Mouse (Mus musculus): ENCODE measurements around the gene Camta1.
"Not testable (repeated sequence)": the region's sequence is repeated elsewhere in the genome, so short reads cannot be mapped to it uniquely, and the experiment has no call there.

Camta1 gene

DNA sequence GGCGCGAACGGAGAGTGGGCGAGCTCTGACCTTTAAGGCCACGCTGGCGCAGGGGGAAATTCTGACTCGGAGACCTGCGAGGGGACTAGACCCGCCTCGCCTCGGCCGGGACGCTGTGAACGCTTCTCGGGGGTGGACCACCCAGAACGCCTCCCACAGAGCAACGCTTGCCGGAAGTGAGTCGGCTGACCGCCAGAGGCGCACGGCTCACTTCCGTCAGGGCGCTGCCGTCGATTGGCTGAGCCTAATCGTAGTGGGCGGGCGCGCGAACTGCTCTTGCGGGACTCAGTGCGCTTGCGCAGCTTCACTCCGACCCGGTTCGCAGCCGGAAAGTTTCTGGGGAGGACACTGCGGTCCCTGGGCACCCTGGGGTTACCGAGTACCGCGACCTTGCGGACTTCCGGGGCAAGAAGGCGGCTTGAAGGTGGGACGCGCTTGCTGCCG, 947.4 kb downstream of the Camta1 start, which contains the start of the genes Park7 and Tnfrsf9:
Gene Park7, minus strand, starts transcription at position 148 of the 444 bp plus-strand sequence.
Gene Tnfrsf9, plus strand, starts transcription at position 273 of the 444 bp plus-strand sequence.
- DNase-seq, result peak; percentile 97

DNA sequence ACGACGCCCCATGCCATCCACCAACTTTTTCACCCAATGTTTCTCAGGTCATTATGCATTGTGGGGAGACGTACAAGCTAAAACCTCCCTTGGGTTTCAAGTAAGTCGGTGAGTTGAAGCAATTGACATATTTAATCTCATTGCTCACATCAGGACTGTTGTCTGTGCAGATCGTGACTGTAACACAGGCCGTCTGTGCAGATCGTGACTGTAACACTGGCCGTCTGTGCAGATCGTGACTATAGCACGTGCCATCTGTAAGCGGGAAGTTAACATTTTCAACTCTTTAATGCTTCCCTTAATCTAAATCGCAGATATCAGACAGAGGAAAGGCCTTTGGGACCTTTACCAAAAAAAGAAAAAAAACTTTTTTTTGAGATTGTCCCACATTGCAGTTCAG, 947.9 kb downstream of the Camta1 start:
- DNase-seq, result no peak

DNA sequence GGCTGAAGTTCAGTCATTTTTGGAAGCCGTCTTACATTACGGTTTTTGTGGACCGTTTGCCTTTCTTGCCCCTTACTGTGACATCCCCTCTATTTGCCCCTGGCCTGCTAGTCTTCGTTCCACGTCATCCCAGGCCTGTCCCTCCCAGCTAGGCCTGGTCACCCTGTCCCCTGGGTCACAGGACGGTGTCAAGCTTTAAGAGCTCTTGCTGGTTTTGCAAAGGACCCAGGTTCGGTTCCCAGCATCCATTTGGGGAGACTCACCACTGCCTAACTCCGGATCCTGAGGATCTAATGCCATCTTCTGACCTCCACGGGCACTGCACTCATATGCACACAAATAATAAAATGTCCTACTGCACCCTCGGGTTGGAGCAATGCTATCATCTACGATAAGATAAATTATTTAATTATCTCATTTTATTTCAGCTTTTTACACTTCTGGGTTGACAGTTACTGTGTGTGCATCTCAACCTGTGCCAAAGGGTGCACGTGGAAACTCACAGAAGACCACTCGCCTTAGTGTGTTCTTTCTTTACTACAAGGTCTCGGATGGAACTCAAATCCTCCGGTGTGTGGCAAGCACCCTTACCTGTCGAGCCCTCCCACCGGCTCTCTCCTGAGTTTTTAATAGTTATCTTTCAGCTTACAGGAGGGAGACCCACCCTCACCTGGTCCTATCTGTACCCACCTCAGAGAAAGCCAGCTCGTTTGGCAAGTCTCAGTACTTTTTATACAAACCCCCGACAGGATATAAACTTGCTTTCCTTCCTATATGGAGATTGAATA, 951.3 kb downstream of the Camta1 start:
- DNase-seq, result no peak

DNA sequence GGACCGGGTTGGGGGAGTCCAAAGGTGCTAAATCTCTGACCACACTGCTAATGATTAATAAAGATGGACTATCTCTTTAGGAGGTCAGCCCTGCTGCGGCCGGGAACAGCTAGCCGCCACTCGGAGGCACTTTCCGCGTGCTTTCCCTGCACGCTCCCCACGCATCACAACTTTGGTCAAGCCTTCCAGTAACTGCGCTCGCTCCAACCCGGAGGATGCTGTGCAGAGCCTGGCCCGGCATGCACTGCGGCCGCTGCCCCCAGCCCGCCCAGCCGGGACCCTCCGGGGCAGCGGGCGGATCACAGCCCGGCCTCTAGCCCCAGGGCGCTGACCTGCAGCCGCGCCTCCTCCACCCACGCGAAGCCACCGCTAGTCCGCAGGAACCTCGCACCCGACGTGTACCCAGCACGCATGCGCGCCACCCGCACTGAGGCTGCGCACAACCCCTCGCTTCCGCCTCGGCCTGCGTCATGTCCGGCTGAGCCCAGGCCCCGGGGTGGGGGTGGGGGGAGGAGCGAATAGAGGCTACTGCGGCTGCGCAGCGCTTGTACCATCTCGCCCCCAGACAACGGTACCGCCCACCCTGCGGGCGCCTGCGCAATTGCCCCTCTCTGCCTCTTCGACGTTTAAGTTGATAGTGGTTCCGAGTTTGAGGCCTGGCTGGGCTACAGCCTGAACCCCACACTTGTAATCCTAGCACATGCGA, 952.1 kb downstream of the Camta1 start:
- DNase-seq, result peak; percentile 98

DNA sequence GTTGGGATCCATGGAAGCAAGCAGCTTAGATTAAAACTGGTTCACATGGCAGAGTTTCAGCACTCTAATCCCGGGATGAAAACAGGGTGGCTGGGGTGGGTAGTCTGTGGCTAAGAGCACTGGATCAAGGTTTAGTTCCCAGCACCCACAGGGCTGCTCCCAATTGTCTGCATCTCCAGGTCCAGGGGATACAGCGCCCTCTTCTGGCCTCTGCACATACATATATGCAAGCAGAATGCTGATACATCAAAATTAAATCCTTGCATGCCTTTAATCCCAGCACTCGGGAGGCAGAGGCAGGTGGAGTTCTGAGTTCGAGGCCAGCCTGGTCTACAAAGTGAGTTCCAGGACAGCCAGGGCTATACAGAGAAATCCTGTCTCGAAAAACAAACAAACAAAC, 953.2 kb downstream of the Camta1 start:
- not testable (repeated sequence) for DNase-seq

DNA sequence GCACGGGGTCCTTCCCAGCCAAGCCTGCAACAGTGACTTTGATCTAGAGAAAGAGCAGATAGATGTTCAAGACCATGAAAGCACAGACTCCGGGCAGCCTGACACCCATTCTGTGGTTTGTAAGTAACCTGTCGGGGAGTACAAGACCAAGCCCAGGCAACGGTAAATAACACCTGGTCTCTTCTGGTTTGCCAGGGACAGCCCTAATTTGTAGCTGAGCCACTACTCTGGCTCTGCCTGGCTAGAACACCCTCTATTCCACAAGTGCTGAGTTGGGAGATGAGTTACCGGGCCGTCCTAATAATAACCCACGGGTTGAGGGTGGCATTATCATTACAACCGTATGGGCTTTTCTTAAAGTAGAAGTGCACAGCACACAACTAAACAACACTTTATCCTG, 954.6 kb downstream of the Camta1 start:
- no peak for DNase-seq

DNA sequence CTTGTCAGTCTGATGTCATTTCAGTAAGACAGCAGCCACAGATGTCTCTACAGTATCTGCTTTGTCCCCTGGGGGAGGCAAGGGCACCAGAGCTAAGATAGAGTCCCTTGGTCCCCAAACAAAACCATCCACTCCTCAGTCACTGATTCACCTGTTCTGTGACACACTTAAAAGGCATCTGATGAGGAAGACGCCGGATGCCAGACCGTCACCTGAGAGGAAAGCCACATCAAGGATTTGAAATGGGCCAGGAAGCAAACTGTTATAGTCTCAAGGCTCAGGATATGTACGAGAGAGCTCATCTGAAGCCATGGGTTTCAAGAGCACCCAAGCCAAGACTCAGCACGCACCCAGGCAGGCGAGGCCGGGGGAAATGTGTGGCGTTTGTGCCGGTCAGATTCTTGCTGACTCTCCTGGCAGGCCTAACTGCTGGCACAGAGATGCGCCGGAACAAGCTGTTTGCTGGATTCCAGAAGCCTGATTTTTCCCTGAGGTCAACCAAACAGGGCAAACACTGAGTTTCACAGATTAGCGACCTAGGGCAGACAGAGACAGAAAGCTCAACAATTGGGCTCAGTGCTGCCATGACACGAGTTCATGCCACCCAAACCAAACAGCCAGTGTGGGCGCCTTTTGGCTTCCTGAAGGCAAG, 958.5 kb downstream of the Camta1 start:
- no peak for DNase-seq

DNA sequence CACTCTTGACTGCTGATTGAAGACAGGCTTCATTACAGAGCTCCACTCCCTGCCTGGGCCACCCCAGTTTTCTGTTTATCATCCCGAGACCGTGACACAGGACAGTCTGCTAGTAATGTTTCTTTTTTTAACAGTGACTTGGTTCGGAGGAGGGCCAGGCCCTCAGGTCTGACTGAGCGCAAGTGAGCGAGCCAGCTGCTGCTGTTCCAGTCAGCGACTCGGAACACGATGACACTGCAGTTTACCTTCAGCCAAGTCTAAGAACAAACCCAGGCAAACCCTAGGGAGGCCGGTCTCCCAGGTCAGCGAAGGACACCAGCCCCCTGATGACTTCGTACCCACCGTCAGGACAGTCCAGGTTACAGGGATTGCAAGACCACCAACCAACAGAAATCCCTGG, 959.6 kb downstream of the Camta1 start:
- no peak for DNase-seq

DNA sequence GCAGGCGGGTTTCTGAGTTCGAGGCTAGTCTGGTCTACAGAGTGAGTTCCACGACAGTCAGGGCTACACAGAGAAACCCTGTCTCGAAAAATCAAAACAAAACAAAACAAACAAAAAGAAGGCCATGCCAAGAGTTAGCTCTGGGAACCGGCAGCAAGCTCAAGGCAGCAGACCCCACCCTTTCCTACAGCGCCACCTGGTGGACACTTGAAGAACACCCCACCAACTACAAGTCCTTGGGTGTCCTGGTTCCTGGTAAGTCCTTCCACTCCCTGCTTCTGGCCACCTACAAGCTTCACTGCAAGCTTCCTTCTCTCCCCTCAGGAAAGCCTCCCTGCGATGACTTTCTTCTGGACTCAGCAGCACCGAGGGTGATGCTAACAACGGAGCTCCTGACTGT, 960.0 kb downstream of the Camta1 start:
- DNase-seq, result peak; percentile 81

DNA sequence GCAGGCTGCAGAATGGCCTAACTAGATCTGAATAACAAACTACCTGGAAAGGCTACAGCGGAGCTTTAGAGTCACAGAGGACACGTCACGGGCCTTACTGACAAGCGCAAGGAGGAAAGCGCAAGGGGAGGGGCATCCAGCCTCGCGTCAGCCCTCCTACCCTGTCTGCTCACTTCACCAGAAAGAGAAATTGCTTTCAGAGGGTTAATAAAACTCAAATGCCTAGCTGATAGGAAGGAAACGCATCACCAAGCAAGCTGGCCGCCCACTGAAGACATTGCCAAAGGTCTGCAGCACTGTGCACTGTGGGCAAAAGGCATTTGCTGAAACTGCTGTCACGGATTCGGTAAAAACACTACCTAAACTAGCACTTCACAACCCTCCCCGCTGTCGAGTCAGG, 961.2 kb downstream of the Camta1 start:
- DNase-seq, result no peak

DNA sequence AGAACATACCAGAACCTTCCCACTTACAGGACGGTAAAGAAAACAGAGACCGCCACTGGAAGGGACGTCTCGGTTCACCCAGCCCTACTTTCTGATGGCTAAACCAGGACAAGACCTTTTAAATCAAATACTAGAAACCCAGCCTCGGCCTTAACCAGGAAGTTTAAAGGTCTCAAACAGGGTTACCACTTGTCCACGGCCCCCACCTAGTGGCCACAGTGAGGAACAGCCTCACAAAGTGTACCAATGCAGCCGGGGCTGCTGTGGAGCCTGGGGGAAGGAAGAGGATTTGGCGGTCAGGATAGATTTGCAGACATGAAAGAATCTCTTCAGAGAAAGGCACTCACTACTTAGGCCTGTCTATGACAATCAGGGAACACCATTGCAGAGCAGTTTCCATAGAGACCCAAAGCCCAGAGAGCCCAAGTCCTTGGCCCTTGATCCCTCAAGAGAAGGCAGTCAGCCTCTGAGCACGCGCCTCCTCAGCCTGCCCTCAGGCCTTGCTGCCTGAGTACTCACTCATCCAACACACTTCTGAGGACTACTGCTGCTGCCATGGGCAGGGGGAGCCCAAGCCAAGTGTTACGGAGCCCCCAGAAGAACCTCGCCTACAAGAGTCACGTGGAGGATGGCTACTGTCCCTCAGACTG, 962.8 kb downstream of the Camta1 start:
- DNase-seq, result peak; percentile 46

DNA sequence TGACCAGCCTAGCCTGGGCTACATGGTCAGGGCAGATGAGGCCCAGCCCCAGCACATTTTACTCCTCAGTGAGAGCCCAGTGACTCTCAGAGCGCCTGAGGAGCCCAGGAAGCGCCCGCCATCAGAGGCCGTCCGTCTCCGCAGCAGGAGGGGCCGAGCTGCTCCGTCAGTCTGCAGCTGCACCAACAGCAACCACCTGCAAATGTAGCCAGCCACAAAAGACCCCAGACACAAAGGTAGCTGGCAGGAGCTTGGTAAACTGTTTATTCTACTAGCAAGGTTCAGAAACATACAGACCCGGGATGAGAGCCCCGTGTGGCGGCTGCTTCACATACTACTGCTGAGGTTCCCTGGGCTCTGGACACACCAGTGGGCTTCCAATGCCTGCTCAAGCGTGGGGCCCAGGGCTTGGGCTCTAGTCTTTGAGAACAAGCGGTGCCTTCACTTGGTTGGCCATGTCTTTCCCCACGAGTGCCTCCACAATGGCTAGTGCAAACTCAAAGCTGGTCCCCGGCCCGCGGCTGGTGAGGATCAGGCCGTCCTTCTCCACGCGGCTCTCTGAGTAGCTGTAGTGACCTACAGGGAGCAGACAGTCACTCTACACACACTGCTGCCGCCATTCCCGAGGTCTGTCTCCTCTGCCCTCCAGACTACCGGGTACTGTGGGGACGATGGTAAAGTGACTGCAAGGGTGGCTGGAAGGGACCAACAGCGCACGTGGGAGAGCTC, 964.6 kb downstream of the Camta1 start:
- no peak for DNase-seq

DNA sequence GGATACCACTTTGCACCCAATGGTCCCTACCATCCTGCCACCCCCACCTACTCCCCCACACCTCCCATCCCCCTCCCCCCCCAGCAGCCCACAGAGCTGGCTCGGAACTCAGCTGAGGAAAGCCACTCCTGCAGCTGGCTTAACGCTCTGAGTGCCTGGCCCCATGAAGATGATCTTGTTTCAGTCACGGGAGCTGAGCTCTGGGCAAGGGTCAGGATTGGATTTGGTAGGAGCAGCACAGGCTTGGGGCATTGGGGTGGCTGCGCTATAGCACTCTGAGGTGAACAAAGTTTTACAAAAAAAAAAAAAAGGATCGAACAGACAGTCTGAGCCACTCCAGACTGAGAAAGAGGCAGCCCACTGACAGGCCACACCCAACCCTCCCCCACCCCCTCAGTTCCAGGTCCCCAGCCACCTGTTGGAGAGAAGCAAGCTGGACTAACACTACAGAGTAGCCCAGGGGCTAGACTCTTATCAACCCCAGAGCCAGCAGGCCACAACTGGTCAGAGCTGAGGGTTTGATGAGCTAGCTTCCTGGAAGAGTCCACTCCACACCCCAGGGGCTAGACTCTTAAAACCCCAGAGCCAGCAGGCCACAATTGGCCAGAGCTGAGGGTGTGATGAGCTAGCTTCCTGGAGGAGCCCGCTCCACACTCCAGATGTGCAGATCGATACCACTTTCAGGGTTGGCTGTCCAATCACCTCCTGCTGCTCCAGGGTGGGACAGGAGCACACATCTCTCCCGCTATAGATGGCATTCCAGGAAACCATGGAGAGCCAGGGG, 966.8 kb downstream of the Camta1 start:
- no peak for DNase-seq

DNA sequence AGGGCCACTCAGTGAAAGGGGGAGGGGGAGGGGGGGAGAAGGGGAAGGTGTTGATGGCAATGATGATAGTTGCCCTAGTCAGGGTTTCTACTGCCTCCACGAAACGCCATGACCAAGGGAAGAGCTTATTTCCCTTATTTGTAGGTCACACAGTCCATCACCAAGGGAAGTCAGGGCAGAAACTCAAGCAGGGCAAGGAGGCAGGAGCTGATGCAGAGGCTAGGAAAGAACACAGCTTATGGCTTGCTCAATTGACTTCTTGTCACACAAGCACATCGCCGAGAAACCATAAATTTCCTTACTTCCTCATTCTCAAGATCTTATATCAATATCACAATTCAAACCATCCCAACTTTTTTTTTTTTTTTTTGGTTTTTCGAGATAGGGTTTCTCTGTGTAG, 970.4 kb downstream of the Camta1 start:
- no peak for DNase-seq

DNA sequence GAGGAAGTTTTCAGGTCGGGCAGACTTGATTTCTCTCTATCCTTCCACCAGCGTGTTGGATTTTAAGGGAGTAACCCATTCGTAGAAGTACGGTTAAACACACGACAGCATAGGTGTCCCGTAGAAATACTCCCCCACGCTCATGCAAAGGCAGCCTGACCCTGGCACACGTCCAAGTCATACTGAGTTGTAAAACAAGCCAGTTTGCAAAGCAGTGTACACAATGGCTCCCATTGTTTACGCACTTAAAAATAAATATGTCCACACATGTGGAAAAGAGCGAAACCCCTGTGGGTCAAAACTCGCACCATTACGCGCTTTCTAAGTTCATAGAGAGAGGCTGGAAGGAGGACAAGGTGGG, 971.7 kb downstream of the Camta1 start:
- DNase-seq, result no peak

DNA sequence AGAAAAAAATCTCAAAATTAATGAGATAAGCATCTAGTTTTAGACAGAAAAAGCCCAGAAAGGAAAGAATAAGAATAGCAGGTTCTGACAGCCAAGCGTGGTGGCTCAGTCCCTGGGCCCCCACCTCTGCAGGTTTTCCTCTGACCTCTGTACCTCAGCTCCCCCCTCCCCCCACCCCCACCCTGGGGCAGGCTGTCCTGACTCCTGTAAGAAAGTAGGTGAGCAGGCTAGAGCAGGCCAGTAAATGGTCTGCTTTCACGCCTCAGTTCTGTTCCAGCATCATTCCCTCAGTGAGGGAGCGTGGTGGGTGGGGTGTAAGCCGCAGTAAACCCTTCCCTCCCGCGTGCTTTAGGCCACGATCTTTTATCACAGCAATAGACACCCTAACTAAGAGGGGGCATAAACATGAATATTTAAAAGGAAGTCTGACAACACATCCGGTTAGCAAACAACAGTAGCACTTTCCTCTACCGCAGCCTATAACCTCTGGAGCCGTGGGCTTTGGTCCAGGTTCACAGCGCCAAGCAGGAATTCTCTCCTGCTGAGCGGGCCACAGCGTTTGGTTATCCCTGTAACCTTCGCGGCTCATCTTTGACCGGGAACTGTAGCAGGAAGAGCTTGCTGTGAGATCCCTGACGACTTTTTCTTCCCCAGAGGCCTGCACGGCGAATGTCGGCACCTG, 972.3 kb downstream of the Camta1 start:
- DNase-seq, result no peak

DNA sequence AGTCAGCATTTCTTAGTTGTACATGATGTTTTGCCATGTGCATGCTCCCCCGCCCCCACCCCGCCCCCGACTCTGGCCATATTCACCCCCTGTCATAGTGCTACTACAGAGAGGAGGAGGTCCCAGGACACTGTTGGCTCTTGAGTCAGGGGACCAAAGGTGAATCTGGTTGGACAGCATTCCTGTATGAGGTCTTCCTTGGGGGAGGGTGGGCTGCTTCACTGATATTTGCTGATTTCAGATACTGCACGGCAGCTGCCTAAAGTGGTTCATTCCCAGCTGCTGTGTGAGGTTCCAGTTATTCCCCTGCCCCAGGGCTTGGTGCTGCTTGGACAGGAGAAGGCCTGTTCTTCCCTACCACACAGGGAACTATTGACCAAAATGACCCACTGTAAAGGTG, 973.2 kb downstream of the Camta1 start:
- no peak for DNase-seq

DNA sequence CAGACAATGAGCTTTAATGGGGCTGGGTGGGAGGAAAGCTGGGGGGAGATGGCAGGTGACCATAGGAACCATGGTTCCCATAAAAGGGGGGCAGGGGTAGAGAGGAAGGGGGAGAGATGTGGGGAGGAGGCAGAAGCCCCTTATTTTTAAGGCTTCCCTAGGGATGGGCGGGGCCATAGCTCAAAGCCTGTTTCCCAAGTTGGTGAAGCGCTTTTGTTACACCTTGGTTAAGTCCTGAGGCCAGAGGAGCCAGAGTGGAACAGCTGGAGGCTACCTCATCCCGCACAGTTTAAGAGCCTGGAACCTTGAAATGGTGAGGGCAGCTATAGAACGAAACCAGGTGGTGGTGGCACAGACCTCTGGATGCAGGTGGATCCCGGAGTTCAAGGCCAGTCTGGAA, 973.8 kb downstream of the Camta1 start:
- DNase-seq, result no peak

DNA sequence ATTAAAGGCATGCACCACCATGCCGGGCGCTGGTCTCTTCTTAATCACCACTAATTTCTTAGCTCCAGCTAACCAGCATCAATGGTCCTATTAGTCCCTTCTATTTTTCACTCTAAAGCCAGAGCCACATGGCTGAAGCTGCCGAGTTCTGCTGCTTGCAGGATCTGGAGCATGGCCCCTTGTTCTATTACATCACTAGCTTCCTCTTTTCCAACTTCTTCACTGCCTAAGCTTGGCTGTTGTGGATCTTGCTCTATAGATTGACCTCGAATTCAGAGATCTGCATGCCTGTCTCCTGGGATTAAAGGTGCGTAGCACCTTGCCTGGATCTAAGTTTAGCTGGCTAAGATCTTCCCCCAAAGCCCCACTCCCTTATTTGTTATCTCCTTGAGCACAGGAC, 979.0 kb downstream of the Camta1 start:
- no peak for DNase-seq

DNA sequence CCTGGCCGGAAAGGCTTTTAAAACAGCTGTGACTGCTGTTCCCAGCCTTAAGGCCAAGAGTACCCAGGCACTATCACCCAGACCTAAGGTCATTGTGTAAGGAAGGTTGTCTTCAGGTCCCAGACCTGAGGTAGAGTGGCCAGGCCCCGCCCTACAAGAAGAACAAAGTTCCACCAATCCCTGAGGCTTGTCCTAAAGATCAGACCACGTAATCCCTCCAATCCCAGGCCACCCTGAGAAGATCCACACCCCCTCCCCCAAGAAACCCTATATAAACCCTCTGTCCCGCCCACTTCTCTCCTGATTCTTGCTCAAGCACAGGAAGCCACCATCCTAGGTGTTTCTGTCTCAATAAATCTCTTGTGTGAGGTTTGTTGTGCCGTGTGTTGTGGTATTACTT, 981.3 kb downstream of the Camta1 start:
- DNase-seq, result no peak

DNA sequence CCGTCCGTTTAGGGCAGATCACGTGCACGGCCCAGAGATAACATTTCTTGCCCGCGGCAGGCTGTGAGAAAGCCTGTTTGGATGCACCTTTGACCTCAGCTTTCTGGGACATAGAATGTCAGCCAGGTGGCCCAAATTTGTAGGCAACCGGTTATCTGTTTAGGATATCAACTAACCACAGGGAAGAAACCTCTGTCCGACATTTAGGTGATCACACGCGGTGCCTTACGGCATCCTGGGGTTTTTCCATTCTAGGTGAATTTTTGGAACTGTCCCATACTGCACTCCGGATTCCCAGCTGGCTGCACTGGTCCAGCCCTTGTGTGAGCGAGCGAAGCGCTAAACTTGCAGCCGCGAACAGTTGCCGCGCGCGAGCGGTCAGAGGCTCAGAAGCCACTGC, 982.0 kb downstream of the Camta1 start:
- DNase-seq, result no peak
